Mouse (Mus musculus): ENCODE results near the gene Eid2b. TPM values are rescaled to one million over a fixed set of nuclear protein-coding genes. Genes with fewer than 3 reads are reported as not detected.
A peak's percentile ranks its signal among the peaks of the same experiment; 100 is the strongest.

Eid2b gene
- total and polyA plus RNA-seq, 3 experiments, result 1.6 to 3.8 (median 3.3) TPM

- no peaks in the 10 kb centered on the region for H3K79me2 ChIP-seq (replicated peaks; ENCODE audit: control insufficient read depth, extremely low read depth, insufficient read depth, poor library complexity, severe bottlenecking)
- no peak within 1 kb of the TSS for H3K4me3 ChIP-seq (replicated peaks in 1 of 3; ENCODE audit: low read depth in 2 of 3, low read length in 2 of 3, poor library complexity in 1 of 3)
- TF ChIP-seq ZKSCAN1 (IDR thresholded peaks at IDR 0.05; ENCODE audit: borderline replicate concordance, low read depth, low read length), result no peak
- TF ChIP-seq POLR2A (IDR thresholded peaks at IDR 0.05; ENCODE audit: low read depth, low read length), result no peak
- TF ChIP-seq ELF1 (IDR thresholded peaks at IDR 0.05; ENCODE audit: low read depth, low read length), result no peak
- TF ChIP-seq JUND (conservative IDR thresholded peaks at IDR 0.05; ENCODE audit: low read depth, low read length), result no peak
- TF ChIP-seq PAX5 (IDR thresholded peaks at IDR 0.05; ENCODE audit: low read length), result no peak
- no peak for DNase-seq (ENCODE audit: extremely low read depth)
- no peak within 1 kb of the TSS for H3K27ac ChIP-seq (ENCODE audit: insufficient read depth, low read depth)
- H3K9ac ChIP-seq (ENCODE audit: insufficient read depth, low read depth), result no peak within 1 kb of the TSS
- no peaks in the 10 kb centered on the region for H3K27me3 ChIP-seq (replicated peaks)
- H3K9me3 ChIP-seq (replicated peaks; ENCODE audit: low read length), result peaks cover 5% of the 10 kb centered on the region
- H3K4me2 ChIP-seq (ENCODE audit: insufficient read depth, low read depth, poor library complexity, severe bottlenecking), result no peak within 1 kb of the TSS
- dilution Hi-C loops (cut with MboI; ENCODE audit: extremely low pct_ligation_motif_present, extremely low pct_unique_long_range_greater_than_20kb, low sequenced_read_pairs) (no loop called here), in situ Hi-C loops (cut with MboI; ENCODE audit: low pct_ligation_motif_present, low pct_unique_long_range_greater_than_20kb, low sequenced_read_pairs) (no loop called here)
- no peaks in the 10 kb centered on the region for H3K4me1 ChIP-seq (ENCODE audit: control insufficient read depth in 1 of 2, insufficient read depth in 2 of 2)
- no peaks in the 10 kb centered on the region for H3K36me3 ChIP-seq (replicated peaks in 1 of 2; ENCODE audit: control insufficient read depth in 1 of 2, insufficient read depth in 1 of 2, low read length in 1 of 2)
Measured at GRCm38 (mm10) chr7:28290638-28291590, 13.4 kb downstream of the Eid2b start, which contains the start of gene Selenov. Gene Selenov, minus strand, starts transcription at chr7:28291186.

- Histone ChIP-seq H3K79me2 (replicated peaks; ENCODE audit: control insufficient read depth, extremely low read depth, insufficient read depth, poor library complexity, severe bottlenecking) (no peaks in the 10 kb centered on the region), H3K4me1 (ENCODE audit: control insufficient read depth in 1 of 2, insufficient read depth in 2 of 2) (peaks cover 3 to 4% of the 10 kb centered on the region in 2 experiments; a peak in 2 of 4 replicates), H3K4me2 (ENCODE audit: insufficient read depth, low read depth, poor library complexity, severe bottlenecking) (no peak overlapping the region), H3K4me3 (replicated peaks in 1 of 3; ENCODE audit: low read depth in 2 of 3, low read length in 2 of 3, poor library complexity in 1 of 3) (peak overlapping the region in 1 of 3 experiments; percentile 48), H3K9me3 (replicated peaks; ENCODE audit: low read length) (no peaks in the 10 kb centered on the region), H3K27me3 (replicated peaks) (no peaks in the 10 kb centered on the region), H3K36me3 (replicated peaks in 1 of 2; ENCODE audit: control insufficient read depth in 1 of 2, insufficient read depth in 1 of 2, low read length in 1 of 2) (no peaks in the 10 kb centered on the region), H3K9ac (ENCODE audit: insufficient read depth, low read depth) (no peak overlapping the region), H3K27ac (ENCODE audit: insufficient read depth, low read depth) (no peak overlapping the region)
- TF ChIP-seq ZKSCAN1 (IDR thresholded peaks at IDR 0.05; ENCODE audit: borderline replicate concordance, low read depth, low read length) (no peak), MXI1 (IDR thresholded peaks at IDR 0.05; ENCODE audit: low read depth, low read length) (no peak), KAT2A (IDR thresholded peaks at IDR 0.05; ENCODE audit: insufficient replicate concordance, low read length) (no peak), NRF1 (IDR thresholded peaks at IDR 0.05; ENCODE audit: low read depth, low read length) (peak; percentile 73), BHLHE40 (IDR thresholded peaks at IDR 0.05; ENCODE audit: low read depth, low read length) (0 out of 2 replicates have a peak, but pooled peaks have one; percentile 11), E2F4 (IDR thresholded peaks at IDR 0.05; ENCODE audit: insufficient replicate concordance, low read depth, low read length) (no peak), MAFK (IDR thresholded peaks at IDR 0.05; ENCODE audit: insufficient replicate concordance, low read length) (no peak)
- dilution Hi-C loops (cut with MboI; ENCODE audit: extremely low pct_ligation_motif_present, extremely low pct_unique_long_range_greater_than_20kb, low sequenced_read_pairs) (no loop called here), in situ Hi-C loops (cut with MboI; ENCODE audit: low pct_ligation_motif_present, low pct_unique_long_range_greater_than_20kb, low sequenced_read_pairs) (no loop called here)
- no peak for DNase-seq (ENCODE audit: extremely low read depth)
Measured at GRCm38 (mm10) chr7:28294481-28294880, 16.9 kb downstream of the Eid2b start.

All from CH12.LX (cell line).